Mouse (Mus musculus): Measurements from ENCODE around the gene Slc35e3. TPM values are rescaled to one million over a fixed set of nuclear protein-coding genes. Genes with fewer than 3 reads are reported as not detected.

The Slc35e3 gene
- polyA plus RNA-seq, 2 experiments, result 1.3 to 1.7 TPM

- WGBS (ENCODE audit: insufficient replicate concordance), result 86% methylated on average over 14 of the region's 14 CpGs
- H3K27me3 ChIP-seq (ENCODE audit: control insufficient read depth, insufficient read depth, low read length), result no peaks in the 10 kb centered on the region
- ATAC-seq (ENCODE audit: insufficient read depth) (no peak), DNase-seq (ENCODE audit: low read depth in 3 of 3, low spot score in 3 of 3) (no peak)
- H3K4me3 ChIP-seq (ENCODE audit: insufficient read depth in 1 of 2, low read depth in 2 of 2, low read length in 2 of 2), result no peak overlapping the region
- no peaks in the 10 kb centered on the region for H3K9me3 ChIP-seq (ENCODE audit: control insufficient read depth, low read length)
- H3K4me2 ChIP-seq (ENCODE audit: low read depth), result no peak overlapping the region
- H3K36me3 ChIP-seq (replicated peaks; ENCODE audit: control insufficient read depth, insufficient read depth, low read depth), result peaks cover 22% of the 10 kb centered on the region
- no peak overlapping the region for H3K27ac ChIP-seq
- H3K4me1 ChIP-seq (replicated peaks; ENCODE audit: control insufficient read depth in 2 of 2, insufficient read depth in 2 of 2, low read length in 1 of 2), result peaks cover 2 to 3% of the 10 kb centered on the region in 2 experiments; a peak in 2 of 4 replicates
- TF ChIP-seq CTCF (IDR thresholded peaks at IDR 0.05; ENCODE audit: low read depth) (no peak), EP300 (IDR thresholded peaks at IDR 0.05; ENCODE audit: low read depth) (no peak)
- no peak overlapping the region for H3K9ac ChIP-seq (replicated peaks)
Measured at GRCm38 (mm10) chr10:117751282-117751610, 5.1 kb upstream of the Slc35e3 start.

GRCm38 (mm10) chr10:117750529-117751281, 4.5 kb upstream of the Slc35e3 start:
- Histone ChIP-seq H3K4me3 (ENCODE audit: insufficient read depth in 1 of 2, low read depth in 2 of 2, low read length in 2 of 2) (no peak overlapping the region), H3K9me3 (ENCODE audit: control insufficient read depth, low read length) (no peaks in the 10 kb centered on the region), H3K4me2 (ENCODE audit: low read depth) (no peak overlapping the region), H3K36me3 (replicated peaks; ENCODE audit: control insufficient read depth, insufficient read depth, low read depth) (peaks cover 19% of the 10 kb centered on the region), H3K4me1 (replicated peaks; ENCODE audit: control insufficient read depth in 2 of 2, insufficient read depth in 2 of 2, low read length in 1 of 2) (peaks cover 2 to 3% of the 10 kb centered on the region in 2 experiments; a peak in 2 of 4 replicates), H3K9ac (replicated peaks) (no peak overlapping the region), H3K27ac (no peak overlapping the region), H3K27me3 (ENCODE audit: control insufficient read depth, insufficient read depth, low read length) (no peaks in the 10 kb centered on the region)
- no peak for TF ChIP-seq CTCF (IDR thresholded peaks at IDR 0.05; ENCODE audit: low read depth)
- TF ChIP-seq EP300 (IDR thresholded peaks at IDR 0.05; ENCODE audit: low read depth), result no peak
- 85% methylated on average over 5 of the region's 5 CpGs for WGBS (ENCODE audit: insufficient replicate concordance)
- ATAC-seq (ENCODE audit: insufficient read depth) (no peak), DNase-seq (ENCODE audit: low read depth in 3 of 3, low spot score in 3 of 3) (no peak)

- Histone ChIP-seq H3K4me2 (ENCODE audit: low read depth) (no peak overlapping the region), H3K27ac (no peak overlapping the region), H3K9me3 (ENCODE audit: control insufficient read depth, low read length) (no peaks in the 10 kb centered on the region), H3K4me1 (replicated peaks; ENCODE audit: control insufficient read depth in 2 of 2, insufficient read depth in 2 of 2, low read length in 1 of 2) (peaks cover 3 to 6% of the 10 kb centered on the region in 2 experiments; a peak in 3 of 4 replicates), H3K9ac (replicated peaks) (no peak overlapping the region), H3K36me3 (replicated peaks; ENCODE audit: control insufficient read depth, insufficient read depth, low read depth) (peaks cover 19% of the 10 kb centered on the region), H3K4me3 (ENCODE audit: insufficient read depth in 1 of 2, low read depth in 2 of 2, low read length in 2 of 2) (no peak overlapping the region), H3K27me3 (ENCODE audit: control insufficient read depth, insufficient read depth, low read length) (no peaks in the 10 kb centered on the region)
- 86% methylated on average over 14 of the region's 14 CpGs for WGBS (ENCODE audit: insufficient replicate concordance)
- TF ChIP-seq EP300 (IDR thresholded peaks at IDR 0.05; ENCODE audit: low read depth), result no peak
- TF ChIP-seq CTCF (IDR thresholded peaks at IDR 0.05; ENCODE audit: low read depth), result no peak
- DNase-seq (ENCODE audit: low read depth in 3 of 3, low spot score in 3 of 3), result no peak
- no peak for ATAC-seq (ENCODE audit: insufficient read depth)
Measured at GRCm38 (mm10) chr10:117749787-117750343, 3.7 kb upstream of the Slc35e3 start.

DNA sequence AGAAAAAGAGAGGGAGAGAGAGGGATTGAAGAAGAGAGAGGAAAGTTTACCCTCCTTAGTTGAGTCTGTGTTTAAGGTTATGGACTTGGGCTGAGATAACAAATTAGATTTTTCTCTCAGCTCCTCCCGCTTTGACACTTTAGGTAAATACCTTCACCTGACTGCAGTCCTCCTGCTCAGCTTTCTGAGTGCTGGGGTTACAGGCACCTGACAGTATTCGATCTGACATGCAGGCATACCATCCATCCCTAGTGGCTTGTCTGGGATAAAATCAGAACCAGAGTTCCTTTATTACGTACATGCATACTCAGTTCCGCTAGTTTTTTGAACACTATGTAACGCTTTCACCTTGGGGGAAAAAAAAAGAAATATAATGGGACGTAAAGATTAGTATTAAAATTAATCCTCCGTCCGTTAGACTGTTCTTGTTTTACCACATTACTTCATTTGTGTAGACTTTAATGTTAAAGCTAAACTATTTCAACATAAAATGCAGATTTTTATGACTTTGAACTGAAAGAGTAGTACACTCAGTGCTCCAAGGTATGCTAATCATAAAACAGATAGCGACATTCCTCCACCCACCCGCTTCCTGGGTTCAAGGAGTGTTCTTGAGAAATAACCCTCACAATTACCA, 3.0 kb upstream of the Slc35e3 start:
- ATAC-seq (ENCODE audit: insufficient read depth) (no peak), DNase-seq (ENCODE audit: low read depth in 3 of 3, low spot score in 3 of 3) (no peak)
- no peak for TF ChIP-seq CTCF (IDR thresholded peaks at IDR 0.05; ENCODE audit: low read depth)
- TF ChIP-seq EP300 (IDR thresholded peaks at IDR 0.05; ENCODE audit: low read depth), result no peak
- Histone ChIP-seq H3K4me3 (ENCODE audit: insufficient read depth in 1 of 2, low read depth in 2 of 2, low read length in 2 of 2) (no peak overlapping the region), H3K4me2 (ENCODE audit: low read depth) (no peak overlapping the region), H3K36me3 (replicated peaks; ENCODE audit: control insufficient read depth, insufficient read depth, low read depth) (peaks cover 19% of the 10 kb centered on the region), H3K27me3 (ENCODE audit: control insufficient read depth, insufficient read depth, low read length) (no peaks in the 10 kb centered on the region), H3K9ac (replicated peaks) (no peak overlapping the region), H3K9me3 (ENCODE audit: control insufficient read depth, low read length) (no peaks in the 10 kb centered on the region), H3K27ac (no peak overlapping the region), H3K4me1 (replicated peaks; ENCODE audit: control insufficient read depth in 2 of 2, insufficient read depth in 2 of 2, low read length in 1 of 2) (peaks cover 3 to 6% of the 10 kb centered on the region in 2 experiments; a peak in 3 of 4 replicates)
- WGBS (ENCODE audit: insufficient replicate concordance), result 89% methylated on average over 10 of the region's 10 CpGs
